Mouse (Mus musculus) testis, adult 2 months (tissue): ENCODE measurements around the gene Pth1r. TPM values are rescaled to one million over a fixed set of nuclear protein-coding genes. Genes with fewer than 3 reads are reported as not detected.

ENCODE experiments used
- H3K27ac ChIP-seq: fragments of 200-500 bp; 2 replicates; pipeline ENCODE4 v1.5.1; 2012; ENCODE audit warnings: low read depth, low read length; ENCODE audit not compliant: control insufficient read depth, insufficient read depth
- H3K27me3 ChIP-seq: fragments of 200-500 bp; 2 replicates; pipeline ENCODE4 v1.6.1; 2012; ENCODE audit warnings: mild to moderate bottlenecking, low read length, moderate library complexity; ENCODE audit not compliant: control insufficient read depth, insufficient read depth
- H3K36me3 ChIP-seq: fragments of 200-500 bp; 2 replicates; pipeline ENCODE4 v1.6.1; 2012; ENCODE audit warnings: mild to moderate bottlenecking, low read length; ENCODE audit not compliant: control insufficient read depth, insufficient read depth
- H3K4me1 ChIP-seq: fragments of 200-500 bp; 2 replicates; pipeline ENCODE4 v1.6.1; 2012; ENCODE audit warnings: low read length; ENCODE audit not compliant: control insufficient read depth, insufficient read depth
- H3K4me3 ChIP-seq: fragments of 200-500 bp; 2 replicates; pipeline ENCODE4 v1.5.1; 2012; ENCODE audit warnings: low read depth, mild to moderate bottlenecking, low read length, moderate library complexity, mixed read lengths; ENCODE audit not compliant: control insufficient read depth
- CTCF ChIP-seq: fragments of 200-500 bp; IDR thresholded peaks from 2 replicates; pipeline ENCODE4 v1.5.1; 2012; ENCODE audit warnings: low read depth, mild to moderate bottlenecking, inconsistent platforms, low read length, moderate library complexity; ENCODE audit not compliant: control insufficient read depth, insufficient read depth, insufficient replicate concordance
- POLR2A ChIP-seq: fragments of 200-500 bp; IDR thresholded peaks from 2 replicates; pipeline ENCODE4 v1.6.1; 2012; ENCODE audit warnings: low read depth, mild to moderate bottlenecking, inconsistent platforms, low read length, moderate library complexity; ENCODE audit not compliant: control insufficient read depth
- polyA plus RNA-seq: library from polyadenylated mRNA; depleted of rRNA; stranded (reverse); fragments of >200 nt; gene quantifications from 2 replicates; pipeline ENCODE4 v1.2.3, GENCODE M21; 2012

Gene Pth1r
- polyA plus RNA-seq, 1 experiment = 2.9 TPM

GRCm38 (mm10) chr9:110726867-110727266, 20.1 kb downstream of the Pth1r start:
- Histone ChIP-seq H3K27me3 (no peaks in the 10 kb centered on the region), H3K36me3 (no peaks in the 10 kb centered on the region), H3K27ac (no peak overlapping the region), H3K4me3 (peak overlapping the region; percentile 37), H3K4me1 (peaks cover 6% of the 10 kb centered on the region)
- TF ChIP-seq POLR2A = no peak
- no peak for TF ChIP-seq CTCF

GRCm38 (mm10) chr9:110725721-110726135, 21.2 kb downstream of the Pth1r start:
- Histone ChIP-seq H3K36me3 (no peaks in the 10 kb centered on the region), H3K4me1 (peaks cover 6% of the 10 kb centered on the region), H3K27ac (no peak overlapping the region), H3K4me3 (no peak overlapping the region), H3K27me3 (no peaks in the 10 kb centered on the region)
- no peak for TF ChIP-seq POLR2A
- TF ChIP-seq CTCF = no peak

- Histone ChIP-seq H3K27me3 (no peaks in the 10 kb centered on the region), H3K4me1 (peaks cover 3% of the 10 kb centered on the region), H3K36me3 (no peaks in the 10 kb centered on the region), H3K4me3 (no peak overlapping the region), H3K27ac (no peak overlapping the region)
- TF ChIP-seq CTCF = no peak
- no peak for TF ChIP-seq POLR2A
These were observed 24.9 kb downstream of the Pth1r start for GRCm38 (mm10) chr9:110722060-110722459.

GRCm38 (mm10) chr9:110719977-110720376, 27.0 kb downstream of the Pth1r start:
- H3K36me3 ChIP-seq = no peaks in the 10 kb centered on the region
- no peak overlapping the region for H3K4me3 ChIP-seq
- no peaks in the 10 kb centered on the region for H3K27me3 ChIP-seq
- H3K27ac ChIP-seq = no peak overlapping the region
- TF ChIP-seq POLR2A (no peak), CTCF (no peak)
- H3K4me1 ChIP-seq = no peaks in the 10 kb centered on the region

GRCm38 (mm10) chr9:110718810-110719209, 28.1 kb downstream of the Pth1r start:
- no peak for TF ChIP-seq POLR2A
- no peak for TF ChIP-seq CTCF

GRCm38 (mm10) chr9:110718071-110718470, 28.9 kb downstream of the Pth1r start:
- no peak for TF ChIP-seq CTCF
- H3K4me1 ChIP-seq = no peaks in the 10 kb centered on the region

More at GRCm38 (mm10) chr9:110718810-110719209, 28.1 kb downstream of the Pth1r start:
- Histone ChIP-seq H3K4me3 (no peak overlapping the region), H3K27ac (no peak overlapping the region), H3K4me1 (no peaks in the 10 kb centered on the region), H3K27me3 (no peaks in the 10 kb centered on the region), H3K36me3 (no peaks in the 10 kb centered on the region)

GRCm38 (mm10) chr9:110716775-110717174, 30.2 kb downstream of the Pth1r start:
- H3K4me3 ChIP-seq = no peak overlapping the region
- H3K27ac ChIP-seq = no peak overlapping the region
- H3K36me3 ChIP-seq = no peaks in the 10 kb centered on the region
- no peaks in the 10 kb centered on the region for H3K4me1 ChIP-seq
- H3K27me3 ChIP-seq = no peaks in the 10 kb centered on the region
- no peak for TF ChIP-seq POLR2A
- TF ChIP-seq CTCF = peak; percentile 50; the same call in 1 of the 2 replicates

More at GRCm38 (mm10) chr9:110718071-110718470, 28.9 kb downstream of the Pth1r start:
- no peaks in the 10 kb centered on the region for H3K36me3 ChIP-seq
- no peaks in the 10 kb centered on the region for H3K27me3 ChIP-seq
- H3K4me3 ChIP-seq = no peak overlapping the region
- H3K27ac ChIP-seq = no peak overlapping the region

GRCm38 (mm10) chr9:110715426-110715825, 31.5 kb downstream of the Pth1r start:
- no peaks in the 10 kb centered on the region for H3K27me3 ChIP-seq
- no peak for TF ChIP-seq CTCF
- TF ChIP-seq POLR2A = no peak
- H3K27ac ChIP-seq = no peak overlapping the region
- no peaks in the 10 kb centered on the region for H3K36me3 ChIP-seq
- H3K4me3 ChIP-seq = no peak overlapping the region
- no peaks in the 10 kb centered on the region for H3K4me1 ChIP-seq

GRCm38 (mm10) chr9:110713389-110713788, 33.6 kb downstream of the Pth1r start:
- Histone ChIP-seq H3K4me3 (no peak overlapping the region), H3K4me1 (no peaks in the 10 kb centered on the region), H3K27me3 (no peaks in the 10 kb centered on the region), H3K27ac (no peak overlapping the region), H3K36me3 (no peaks in the 10 kb centered on the region)
- TF ChIP-seq POLR2A = no peak
- TF ChIP-seq CTCF = no peak
